Mouse (Mus musculus) thymus, postnatal 4 days (tissue): ENCODE measurements around the gene 5730596B20Rik.
A peak's percentile ranks its signal among the peaks of the same experiment; 100 is the strongest.

ENCODE experiments used
- DNase-seq: peaks from one replicate; pipeline ENCODE4 v3.0.0; 2021

Gene 5730596B20Rik

DNA sequence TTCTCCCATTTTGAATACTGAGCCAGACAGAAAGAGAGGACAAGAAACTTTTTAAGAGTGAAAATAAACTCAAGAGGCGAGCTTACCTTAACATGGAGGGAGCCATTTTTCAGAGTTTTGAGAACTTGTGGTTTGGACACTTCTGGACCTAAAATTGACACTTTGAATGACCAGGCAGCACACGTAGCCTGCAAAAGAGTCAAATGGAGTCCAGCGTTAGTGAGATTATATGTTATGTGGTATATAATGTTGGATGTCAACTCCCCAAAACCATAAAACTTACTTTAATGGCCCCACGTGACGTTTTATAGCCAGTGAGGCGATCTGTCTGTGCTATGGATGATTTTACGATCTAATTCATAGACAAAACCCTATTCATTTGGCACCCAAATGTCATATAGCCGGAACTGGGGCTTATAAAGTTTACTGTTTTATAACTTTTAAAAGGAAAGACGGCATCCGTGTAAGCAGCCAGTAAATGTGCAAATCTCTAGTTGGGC is 23.5 kb downstream of the 5730596B20Rik start:
- DNase-seq: no peak

DNA sequence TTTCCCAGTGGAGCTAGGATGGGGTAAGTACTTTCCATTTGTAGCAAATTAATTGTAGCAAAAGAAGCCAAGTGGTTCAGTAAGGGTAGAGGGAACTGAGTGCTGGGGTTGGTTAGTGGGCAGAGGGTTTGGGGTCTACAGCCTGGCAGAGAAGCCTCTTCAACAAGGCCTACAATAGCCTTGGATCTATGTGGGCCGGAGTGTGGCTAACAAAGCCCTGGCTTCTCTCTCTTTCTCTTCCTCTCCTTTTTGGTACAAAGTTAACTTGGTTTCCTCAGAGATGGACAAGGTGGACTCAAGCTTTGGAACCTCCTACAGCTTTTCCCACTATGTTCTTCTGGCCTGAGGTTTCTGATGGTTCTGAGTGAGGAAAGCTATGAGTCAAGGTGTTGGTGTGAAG is 24.0 kb downstream of the 5730596B20Rik start:
- no peak for DNase-seq

DNA sequence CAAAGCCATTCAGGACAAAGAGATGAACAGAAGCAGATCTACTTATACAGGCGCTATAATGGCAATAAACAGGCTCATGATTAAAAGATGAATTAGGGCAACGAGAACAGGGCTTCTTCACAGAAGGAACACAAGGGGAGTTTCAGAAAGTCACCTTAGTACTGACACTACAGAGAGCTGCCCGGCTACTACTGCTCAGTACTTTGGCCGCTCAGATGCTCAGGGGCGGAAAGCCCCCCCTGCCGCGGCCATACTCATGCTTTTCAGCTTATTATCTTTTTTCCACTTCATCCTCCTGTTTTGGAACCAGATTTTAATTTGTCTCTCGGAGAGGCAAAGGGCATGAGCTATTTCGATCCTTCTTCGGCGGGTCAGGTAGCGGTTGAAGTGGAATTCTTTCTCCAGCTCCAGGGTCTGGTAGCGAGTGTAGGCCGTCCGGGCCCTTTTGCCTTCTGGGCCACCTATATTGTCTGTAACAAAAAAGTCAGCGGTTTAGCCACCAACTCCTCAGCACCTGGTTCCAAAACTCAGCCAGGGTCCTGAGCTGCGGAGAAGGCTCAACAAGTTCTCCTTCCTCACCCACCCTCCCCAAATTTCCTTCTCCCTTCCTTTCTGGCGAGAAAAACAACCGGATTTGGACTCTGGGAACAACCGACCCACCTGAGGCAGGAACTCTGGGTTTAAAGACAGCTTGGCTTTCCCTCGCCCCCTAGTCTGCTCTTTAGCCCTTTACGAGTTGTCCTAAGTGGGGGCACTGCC is 25.2 kb downstream of the 5730596B20Rik start:
- DNase-seq: no peak

DNA sequence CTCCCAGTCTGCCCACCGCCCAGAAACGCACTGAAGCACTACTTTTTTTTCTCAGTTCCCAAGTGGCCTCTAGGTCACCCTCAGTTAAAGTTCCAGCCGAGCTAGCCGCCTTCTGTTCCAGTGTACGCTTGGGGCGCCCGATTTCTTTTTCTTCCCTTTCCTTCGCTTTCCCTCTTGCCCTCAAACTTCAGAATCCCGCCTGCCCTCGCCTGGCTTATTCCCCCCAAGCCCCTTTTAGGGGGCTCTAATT is 25.7 kb downstream of the 5730596B20Rik start:
- DNase-seq: no peak

DNA sequence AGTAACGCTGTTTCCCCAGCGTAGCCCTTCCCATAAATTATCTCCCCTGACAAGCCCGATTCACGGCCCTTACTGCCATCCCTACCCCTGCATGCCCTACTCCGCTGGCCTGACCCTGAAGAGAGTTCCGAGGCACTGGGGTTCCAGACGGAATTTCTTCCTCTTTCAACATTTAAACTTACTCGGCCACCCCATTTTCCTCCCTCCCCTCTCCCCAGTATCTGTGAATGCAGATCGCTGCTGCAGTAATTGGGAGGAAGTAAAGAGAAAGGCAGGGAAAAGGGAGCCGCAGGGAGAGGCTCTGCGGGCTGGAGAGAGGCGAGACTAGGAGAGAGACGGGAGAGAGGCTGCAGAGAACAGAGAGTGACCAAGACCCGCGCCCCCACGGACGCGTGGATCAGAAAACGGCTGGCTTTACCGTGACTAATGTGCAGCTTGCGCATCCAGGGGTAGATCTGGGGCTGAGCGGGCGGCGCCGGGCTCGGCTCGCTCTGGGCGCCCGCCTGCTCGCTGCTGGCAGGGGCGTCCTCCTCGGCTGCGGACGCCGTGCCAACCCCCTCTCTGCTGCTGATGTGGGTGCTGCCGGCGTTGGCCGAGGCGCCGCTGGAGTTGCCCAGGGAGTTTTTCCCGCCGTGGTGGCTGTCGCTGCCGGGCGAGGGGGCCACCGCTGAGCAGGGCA is 26.2 kb downstream of the 5730596B20Rik start:
- no peak for DNase-seq

DNA sequence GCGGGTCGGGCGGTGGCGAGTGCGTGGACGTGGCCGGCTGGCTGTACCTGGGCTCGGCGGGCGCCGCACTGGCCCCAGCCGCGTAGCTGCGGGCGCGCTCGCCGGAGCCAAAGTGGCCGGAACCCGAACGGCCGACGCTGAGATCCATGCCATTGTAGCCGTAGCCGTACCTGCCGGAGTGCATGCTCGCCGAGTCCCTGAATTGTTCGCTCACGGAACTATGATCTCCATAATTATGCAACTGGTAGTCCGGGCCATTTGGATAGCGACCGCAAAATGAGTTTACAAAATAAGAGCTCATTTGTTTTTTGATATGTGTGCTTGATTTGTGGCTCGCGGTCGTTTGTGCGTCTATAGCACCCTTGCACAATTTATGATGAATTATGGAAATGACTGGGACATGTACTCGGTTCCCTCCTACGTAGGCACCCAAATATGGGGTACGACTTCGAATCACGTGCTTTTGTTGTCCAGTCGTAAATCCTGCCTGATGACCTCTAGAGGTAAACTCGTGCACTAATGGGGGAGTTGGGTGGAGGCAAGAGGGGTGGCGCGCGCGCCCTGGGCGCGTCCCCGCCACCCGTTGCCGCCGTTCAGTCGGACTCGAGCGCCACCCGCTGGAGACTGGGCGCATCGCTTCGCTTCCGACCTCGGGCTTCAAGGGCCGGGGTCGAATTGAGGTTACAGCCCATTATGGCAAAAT is 26.9 kb downstream of the 5730596B20Rik start, which contains the start of gene Hoxa5:
Gene Hoxa5, minus strand, starts transcription at position 538 of the 703 bp plus-strand sequence.
- no peak for DNase-seq

DNA sequence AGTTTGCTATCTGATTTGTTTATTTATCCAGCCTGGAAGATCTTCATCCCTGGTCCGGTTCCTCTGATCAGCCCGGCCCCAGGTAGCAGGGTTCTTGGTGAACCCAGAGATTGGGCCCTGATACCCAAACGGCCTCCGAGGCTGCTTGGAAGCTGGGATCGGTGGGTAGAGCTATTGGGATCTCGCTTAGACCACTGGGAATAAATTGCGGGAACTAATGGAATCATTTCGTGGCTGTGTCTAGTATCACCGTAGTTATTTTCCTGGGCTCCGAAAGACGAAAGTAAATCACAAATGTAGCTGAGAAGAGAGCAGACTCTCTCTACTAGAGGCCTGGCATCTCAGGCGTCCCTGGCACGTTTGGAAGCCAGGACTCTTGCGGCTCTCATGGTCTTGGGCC is 27.9 kb downstream of the 5730596B20Rik start:
- no peak for DNase-seq

DNA sequence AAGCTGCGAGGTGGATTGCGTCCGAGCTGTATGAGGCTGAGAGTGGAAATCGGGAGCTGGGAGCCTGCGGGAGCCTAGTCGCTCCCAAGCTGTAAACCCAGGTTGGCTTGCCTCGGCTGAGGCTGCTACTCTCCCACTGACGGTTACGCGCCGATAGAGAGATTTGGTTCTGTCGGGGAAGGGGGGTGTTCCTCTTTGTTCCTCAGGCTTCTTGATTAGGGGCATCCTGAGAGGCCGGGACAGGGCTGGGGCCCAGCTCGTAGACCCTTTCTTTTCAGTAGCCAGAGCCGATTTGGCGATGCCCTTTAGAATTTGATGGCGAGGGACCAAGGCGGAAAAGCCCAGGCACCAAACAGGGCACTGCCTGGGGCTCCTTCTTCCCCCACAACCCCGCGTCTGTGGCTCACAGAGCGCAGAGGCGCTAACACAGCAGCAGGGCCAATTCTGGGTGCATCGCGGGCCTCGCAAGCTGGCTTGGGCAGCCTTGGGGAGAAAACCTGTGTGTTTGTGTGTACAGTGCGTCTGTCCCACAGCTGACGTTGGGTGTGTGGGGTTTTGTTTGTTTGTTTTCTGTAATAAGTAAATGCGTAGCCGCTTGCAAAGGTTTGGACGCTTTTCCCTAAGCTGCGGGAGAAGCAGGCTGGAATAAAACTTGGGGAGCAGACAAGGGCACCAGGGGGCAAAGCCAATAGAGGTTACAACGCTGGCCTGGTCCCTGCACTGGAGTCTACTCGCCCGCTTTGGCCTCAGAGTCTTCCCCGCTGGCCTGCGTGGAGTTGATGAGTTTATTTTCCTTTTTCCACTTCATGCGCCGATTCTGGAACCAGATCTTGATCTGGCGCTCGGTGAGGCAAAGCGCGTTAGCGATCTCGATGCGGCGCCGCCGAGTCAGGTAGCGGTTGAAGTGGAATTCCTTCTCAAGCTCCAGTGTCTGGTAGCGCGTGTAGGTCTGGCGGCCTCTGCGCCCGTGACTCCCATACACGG is 28.6 kb downstream of the 5730596B20Rik start:
- no peak for DNase-seq

DNA sequence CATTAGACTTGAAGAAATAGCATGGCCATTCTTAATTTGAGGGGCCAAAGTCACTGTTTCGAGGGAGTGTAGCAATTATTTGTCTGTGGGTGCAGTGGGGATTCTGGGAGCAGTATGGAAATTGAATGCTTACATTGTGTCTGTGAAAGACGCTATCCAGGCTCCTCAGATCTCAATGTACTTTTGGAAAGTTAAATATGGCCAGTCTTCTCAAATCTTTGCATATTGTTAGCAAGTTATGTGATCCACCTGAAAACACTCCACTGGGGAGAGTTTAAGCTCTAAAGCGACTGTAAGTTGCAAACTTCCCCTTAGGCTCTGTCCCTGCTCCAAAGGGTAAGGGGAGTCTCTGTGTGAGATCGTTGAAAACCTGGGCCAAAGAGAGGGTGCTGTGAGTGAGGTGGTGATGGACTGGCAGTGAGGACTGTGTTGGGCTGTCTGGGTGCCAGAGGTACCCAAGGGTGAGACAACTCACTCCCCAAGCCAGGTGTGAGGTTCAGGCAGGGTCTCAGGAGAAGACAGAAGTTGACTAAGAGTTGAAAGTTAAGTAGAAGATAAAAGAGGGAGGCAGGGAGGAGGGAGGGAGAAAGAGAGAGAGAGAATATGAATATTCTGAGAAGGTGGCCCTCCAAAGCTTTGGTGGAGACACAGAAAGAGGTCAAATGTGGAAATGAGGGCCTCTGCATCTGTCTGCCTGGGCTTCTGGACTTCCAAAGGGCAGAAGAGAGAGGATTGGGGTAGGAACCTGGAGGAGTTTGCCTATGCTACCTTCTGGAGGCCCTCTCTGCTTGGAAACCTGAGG is 29.8 kb downstream of the 5730596B20Rik start:
- DNase-seq: no peak

DNA sequence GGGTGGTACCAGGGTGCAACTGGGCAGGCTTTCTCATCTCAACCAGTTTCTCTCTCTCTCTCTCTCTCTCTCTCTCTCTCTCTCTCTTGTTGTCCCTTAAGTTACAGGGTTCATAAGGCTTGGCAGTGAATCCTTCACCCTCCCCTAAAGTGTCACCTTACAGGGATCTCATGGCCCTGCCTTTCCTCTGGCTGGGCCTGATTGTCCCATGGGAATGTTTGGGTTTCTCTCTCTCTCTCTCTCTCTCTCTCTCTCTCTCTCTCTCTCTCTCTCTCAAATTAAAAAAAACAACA is 30.3 kb downstream of the 5730596B20Rik start:
- no peak for DNase-seq

DNA sequence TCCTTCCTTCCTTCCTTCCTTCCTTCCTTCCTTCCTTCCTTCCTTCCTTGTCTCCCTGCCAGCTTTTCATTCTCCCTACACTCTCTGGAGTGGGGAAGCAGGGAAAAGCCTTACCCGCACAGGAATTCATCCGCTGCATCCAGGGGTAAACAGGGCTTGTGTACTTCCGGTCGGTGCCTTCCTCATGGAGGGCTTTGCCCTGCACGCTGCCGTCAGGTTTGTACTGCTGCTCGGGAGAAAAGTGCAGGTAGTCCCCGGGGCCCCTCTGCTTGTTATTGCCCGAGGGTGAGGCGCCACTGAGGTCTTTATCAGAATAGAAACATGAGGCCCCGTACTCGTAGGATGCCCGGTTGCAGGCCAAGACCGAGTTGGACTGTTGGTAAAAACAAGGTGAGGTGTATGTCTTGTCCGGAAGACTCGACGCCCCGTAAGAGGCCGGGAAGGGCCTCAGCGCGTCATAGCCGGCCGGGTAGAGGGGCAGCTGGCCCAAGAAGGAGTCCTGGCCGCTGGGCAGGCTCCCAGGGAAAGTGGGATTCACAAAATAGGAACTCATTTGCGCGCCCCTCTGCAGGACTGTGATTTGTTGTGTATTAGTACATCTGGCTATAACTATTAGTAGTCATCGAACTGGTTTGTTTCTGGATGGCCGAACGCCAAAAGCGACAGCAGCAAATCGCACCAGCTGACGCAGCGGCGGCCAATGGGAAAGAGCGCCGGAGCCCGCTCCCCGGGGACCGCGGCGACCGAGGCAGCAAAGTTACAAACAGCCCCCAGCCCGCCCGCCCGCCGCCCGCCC is 31.0 kb downstream of the 5730596B20Rik start, which contains the start of gene Hoxa6:
Gene Hoxa6, minus strand, starts transcription at position 651 of the 796 bp plus-strand sequence.
- no peak for DNase-seq

DNA sequence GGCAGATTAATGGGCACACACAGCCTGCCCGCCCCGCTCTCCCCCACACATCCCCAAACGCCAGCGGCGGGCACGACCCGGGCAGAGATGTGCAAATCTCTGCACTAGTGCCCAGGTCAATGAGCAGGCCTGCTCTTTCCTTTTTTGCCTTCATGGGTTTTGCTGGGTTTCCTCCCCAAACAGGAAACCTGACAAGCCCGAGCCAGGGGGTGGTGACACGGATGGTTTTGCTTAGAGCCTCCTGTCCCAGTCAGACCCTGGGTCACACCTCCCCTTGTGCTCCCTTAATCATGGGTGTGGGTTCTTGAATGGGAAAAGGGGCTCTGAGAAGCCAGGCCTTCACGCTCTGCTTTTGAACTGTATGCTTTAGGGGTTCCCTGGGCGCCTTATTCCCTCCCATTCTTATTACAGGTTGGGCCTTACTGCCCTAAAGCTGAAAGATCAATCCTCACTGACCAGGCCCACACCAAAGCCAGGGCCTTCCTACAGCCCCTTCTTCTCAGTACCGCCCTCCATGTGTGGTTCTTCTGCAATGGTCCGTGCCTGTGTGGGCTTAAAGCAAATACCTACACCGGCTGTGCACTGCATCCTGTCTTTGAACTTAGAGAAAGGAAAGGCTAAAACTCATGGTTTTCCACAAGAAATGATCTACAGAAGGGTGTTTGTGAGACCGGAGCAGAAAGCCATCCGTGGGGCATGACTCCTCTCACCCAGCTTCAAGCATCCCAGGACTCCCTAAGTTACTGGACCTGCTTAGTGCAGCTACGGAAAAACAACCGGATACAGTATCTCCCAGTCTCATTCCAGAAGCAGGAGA is 31.8 kb downstream of the 5730596B20Rik start:
- DNase-seq: no peak

DNA sequence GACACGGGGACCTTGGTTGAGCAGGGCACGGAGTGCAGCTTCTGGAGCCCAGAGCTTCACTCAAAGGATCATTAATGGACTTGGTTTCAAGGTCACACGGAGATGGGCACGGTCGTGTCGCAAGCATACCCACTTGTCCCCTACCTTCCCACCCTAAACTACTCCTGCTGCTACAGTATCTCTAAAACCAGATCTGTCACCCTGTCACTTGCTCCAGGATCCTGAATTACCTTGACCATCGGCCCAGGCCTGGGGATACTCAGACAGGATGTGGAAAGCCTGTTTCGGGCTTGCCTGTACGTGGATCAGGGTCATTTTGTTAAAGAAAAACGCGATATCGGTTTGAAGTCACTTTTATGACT is 32.4 kb downstream of the 5730596B20Rik start:
- no peak for DNase-seq

DNA sequence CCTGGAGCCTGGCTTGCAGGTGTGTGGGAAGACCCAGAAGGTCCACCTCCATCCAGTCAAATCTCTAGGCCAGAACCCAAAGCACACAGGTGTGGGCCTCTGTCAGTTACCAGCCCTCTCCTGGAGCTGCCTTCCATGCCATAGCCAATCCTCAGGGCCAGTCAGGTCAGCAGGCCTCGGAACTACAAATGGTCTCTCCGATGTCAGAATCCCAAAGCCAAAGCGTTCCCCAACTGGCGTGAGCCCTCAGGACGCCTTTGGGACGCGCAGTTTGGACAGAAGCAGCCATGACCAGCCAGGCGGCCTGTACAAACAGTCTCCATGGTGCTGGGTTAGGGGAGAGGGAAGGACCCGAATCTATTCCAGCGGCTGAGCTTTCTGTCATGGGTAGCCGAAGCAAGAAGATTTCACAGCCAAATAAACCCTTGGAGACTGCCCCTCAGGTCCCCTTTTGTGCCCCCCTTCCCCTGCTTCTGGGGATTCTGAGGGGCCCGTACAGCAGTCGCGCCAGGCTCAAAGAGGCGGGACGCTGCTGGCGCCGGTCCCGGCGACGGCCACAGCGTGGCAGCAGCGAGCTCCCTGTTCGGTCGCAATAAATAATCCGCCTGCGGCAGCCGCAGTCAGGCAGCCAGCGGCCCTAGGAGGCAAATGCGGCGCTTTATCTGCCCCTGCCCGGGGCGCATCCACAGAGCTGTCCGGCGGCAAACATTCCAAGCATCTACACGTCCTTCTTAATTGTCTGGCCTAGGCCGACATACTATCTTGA is 34.1 kb downstream of the 5730596B20Rik start:
- DNase-seq: peak; percentile 87

DNA sequence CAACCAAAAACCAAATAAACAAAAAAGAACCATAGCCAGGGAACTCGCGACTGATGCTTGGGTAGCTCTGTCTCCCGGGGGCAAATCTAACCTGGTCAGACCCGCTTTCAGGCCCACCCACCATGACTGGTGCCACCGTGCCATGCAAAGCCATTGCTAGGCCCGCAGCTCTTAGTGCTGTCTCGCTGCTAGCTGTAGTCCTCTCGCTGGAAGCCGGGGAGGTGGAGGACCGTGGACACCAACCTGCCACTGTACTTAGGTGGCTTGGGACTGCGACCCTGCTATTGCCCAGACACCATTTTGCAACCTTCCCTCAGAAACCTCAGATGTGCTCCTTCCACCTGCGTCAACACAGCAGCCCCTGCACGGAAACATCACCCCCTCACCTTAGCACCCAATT is 34.7 kb downstream of the 5730596B20Rik start:
- no peak for DNase-seq

DNA sequence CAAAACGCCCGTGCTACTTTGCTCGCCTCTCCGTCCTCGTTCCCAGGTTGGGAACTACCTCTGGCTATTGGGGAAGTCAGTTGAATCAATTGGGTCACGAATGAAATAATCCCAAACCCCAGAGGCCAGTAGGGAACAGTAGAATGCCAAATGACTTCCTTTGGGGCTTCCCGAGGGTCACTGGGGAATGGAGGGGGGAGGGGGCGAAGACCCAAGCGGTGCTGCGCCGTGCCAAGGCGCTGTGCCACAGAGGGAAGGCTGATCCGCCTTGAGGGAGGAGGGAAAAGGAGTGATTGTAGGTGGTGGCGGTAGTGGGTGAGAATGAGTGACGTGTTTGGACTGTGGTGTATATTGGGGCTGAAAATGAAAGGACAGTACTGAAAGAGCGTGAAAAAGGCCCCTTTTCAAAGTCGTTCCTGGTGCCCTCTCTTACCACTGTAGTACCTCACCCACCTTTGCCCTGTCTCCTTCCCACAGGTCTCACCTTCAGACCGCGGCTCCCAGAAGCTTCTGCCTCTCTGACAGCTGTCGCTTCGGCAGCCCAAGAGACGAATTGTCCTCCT is 35.3 kb downstream of the 5730596B20Rik start:
- no peak for DNase-seq

DNA sequence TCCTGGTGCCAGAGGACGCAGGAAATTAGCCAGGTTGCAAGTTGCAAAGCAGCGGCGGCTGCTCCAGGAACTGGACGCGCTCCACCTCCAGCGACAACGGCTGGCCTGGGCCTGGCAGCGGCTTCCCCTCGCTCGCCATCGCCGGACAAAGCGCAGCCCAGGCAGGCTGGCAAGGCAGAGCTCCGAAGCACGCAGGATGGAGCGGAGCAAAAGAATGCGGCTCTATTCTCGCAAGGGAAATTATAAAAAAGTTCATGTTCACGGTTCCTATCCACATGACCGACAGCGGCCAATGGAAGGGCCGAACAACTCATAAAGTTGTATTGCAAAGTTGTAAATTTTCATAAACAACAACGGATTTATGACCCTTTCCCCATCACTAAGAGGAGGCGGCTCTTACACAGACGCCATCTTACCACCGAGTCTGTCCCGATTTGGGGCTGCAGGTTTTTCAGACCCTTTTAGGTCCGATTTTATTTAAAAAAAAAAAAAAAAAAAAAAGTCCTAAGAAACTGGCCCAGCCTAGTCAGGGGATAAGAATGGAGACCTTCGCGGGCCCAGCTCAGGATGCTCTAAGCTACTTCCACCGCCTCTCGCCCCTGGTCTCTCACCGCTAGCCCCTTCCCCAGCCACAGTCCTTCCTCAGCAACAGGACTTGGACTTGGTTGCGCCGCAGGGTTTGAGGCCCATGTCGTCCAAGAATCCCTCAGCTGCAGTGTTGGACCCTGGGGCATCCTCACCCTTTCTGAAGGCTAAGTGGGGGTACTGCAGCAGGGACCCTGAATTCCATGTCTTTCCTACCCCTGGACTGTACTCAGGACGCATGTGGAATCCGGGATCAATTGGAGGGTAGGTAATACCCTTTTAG is 36.1 kb downstream of the 5730596B20Rik start, which contains the start of the genes Hoxa3 and Gm28308:
Gene Hoxa3, minus strand, starts transcription at position 218 of the 868 bp plus-strand sequence.
Gene Gm28308, minus strand, starts transcription at position 221 of the 868 bp plus-strand sequence.
- DNase-seq: no peak

DNA sequence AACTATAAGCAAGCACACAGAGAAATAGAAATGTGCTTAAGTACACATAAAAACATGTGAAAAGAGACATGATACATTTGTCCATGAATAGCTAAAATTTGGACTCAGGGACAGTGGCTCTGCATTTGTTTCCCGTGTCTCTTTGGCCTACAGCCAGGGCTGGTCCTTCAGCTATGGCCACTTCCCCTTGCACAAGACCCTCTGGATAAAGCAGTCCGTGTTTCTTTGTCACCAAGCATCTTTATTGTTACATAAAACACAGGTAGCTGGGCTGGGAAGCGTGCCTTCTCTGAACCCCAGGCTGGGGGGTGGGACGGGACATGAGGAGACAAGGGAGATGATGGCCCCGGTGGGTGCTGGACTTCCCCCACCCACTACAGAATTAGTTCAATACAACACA is 37.0 kb downstream of the 5730596B20Rik start:
- DNase-seq: no peak
